Comparison of ENCODE assay signal across 22 mouse cellular contexts in genomic region chr5:51775502-51776145, GRCm38 (mm10).
DNase-seq lines count a peak whose midpoint lies in the region; ATAC-seq and TF ChIP-seq lines count a peak whose summit lies in the region.
"Had no signal": no experiment of that assay in that cellular context is flagged by ENCODE, and none has a peak within 500 bp of the region (broad histone marks: within the 10 kb centered on the region; RNA-seq: fewer than 3 reads in every experiment).

No protein-coding gene starts in this region.

- DNase-seq in layer of hippocampus, adult 11-12 months (ENCODE audit: low spot score) = peak; percentile 38
- DNase-seq in layer of hippocampus, adult 8-10 months (ENCODE audit: low spot score in 2 of 2) = no peak
- peak; percentile 11 for DNase-seq in lung, embryonic 14.5 days
- no peak for DNase-seq in lung, adult 2 months
- DNase-seq in G1E (ENCODE audit: low spot score) (no peak), R1 (ENCODE audit: low read depth, low spot score) (peak; percentile 3)
- no peak for DNase-seq in heart, adult 11 months
- DNase-seq: adrenal gland, postnatal 10 days; cerebellum, adult 11-12 months; cerebellum, adult 9-10 months; cerebellum, postnatal 25 days; gastrocnemius, adult 2 months; gastrocnemius, postnatal 36 days; heart, adult 18-20 months; heart, postnatal 10 days; heart, postnatal 4 days had no signal

- H3K9ac ChIP-seq in lung, embryonic 14.5 days = no peak overlapping the region
- H3K9ac ChIP-seq: embryonic facial prominence, embryonic 12.5 days; forebrain, embryonic 12.5 days; hindbrain, embryonic 13.5 days had no signal

- 82% methylated on average over 9 of the region's 9 CpGs for WGBS in lung, embryonic 14.5 days
- 83% methylated on average over 9 of the region's 9 CpGs for WGBS in lung, adult 2 months

- H3K9me3 ChIP-seq in lung, embryonic 14.5 days (ENCODE audit: low read depth, low read length) = no peaks in the 10 kb centered on the region
- peaks cover 20% of the 10 kb centered on the region for H3K9me3 ChIP-seq in G1E (replicated peaks)
- H3K9me3 ChIP-seq: embryonic facial prominence, embryonic 12.5 days; forebrain, embryonic 12.5 days; heart, embryonic 10.5 days; hindbrain, embryonic 13.5 days had no signal

- H3K4me3 ChIP-seq in lung, embryonic 14.5 days (ENCODE audit: low read depth, low read length) = no peak overlapping the region
- no peak overlapping the region for H3K4me3 ChIP-seq in lung, adult 2 months (replicated peaks; ENCODE audit: extremely low read depth, low read depth, low read length)
- peak overlapping the region; percentile 2; the same call in 1 of the 2 replicates for H3K4me3 ChIP-seq in G1E (ENCODE audit: low read depth, low read length)
- H3K4me3 ChIP-seq: embryonic facial prominence, embryonic 12.5 days; forebrain, embryonic 12.5 days; gastrocnemius, adult 2 months; heart, embryonic 10.5 days; hindbrain, embryonic 13.5 days had no signal

- no peak for TF ChIP-seq POLR2A in lung, adult 2 months (IDR thresholded peaks at IDR 0.05; ENCODE audit: borderline replicate concordance, extremely low read depth, low read depth, low read length)

- no peaks in the 10 kb centered on the region for H3K36me3 ChIP-seq in lung, embryonic 14.5 days (ENCODE audit: insufficient read depth)
- H3K36me3 ChIP-seq in G1E (replicated peaks) = no peaks in the 10 kb centered on the region
- H3K36me3 ChIP-seq: embryonic facial prominence, embryonic 12.5 days; forebrain, embryonic 12.5 days; heart, embryonic 10.5 days; hindbrain, embryonic 13.5 days had no signal

- ATAC-seq in lung, embryonic 14.5 days (ENCODE audit: insufficient read depth) = no peak; the same call in 1 of the 2 replicates
- peak; percentile 47 for ATAC-seq in G1E (ENCODE audit: extremely low read depth, insufficient number of reproducible peaks, low FRiP score, poor library complexity, severe bottlenecking)
- ATAC-seq: forebrain, embryonic 16.5 days had no signal

- TF ChIP-seq CTCF in lung, embryonic 14.5 days (IDR thresholded peaks at IDR 0.05; ENCODE audit: low read depth) = no peak
- TF ChIP-seq CTCF in lung, adult 2 months (IDR thresholded peaks at IDR 0.05; ENCODE audit: insufficient read depth, low read length) = no peak
- no peak for TF ChIP-seq CTCF in G1E (IDR thresholded peaks at IDR 0.05; ENCODE audit: low read depth, low read length)

- H3K4me1 ChIP-seq in lung, embryonic 14.5 days (ENCODE audit: insufficient read depth) = no peaks in the 10 kb centered on the region
- H3K4me1 ChIP-seq in lung, adult 2 months (ENCODE audit: control insufficient read depth, insufficient read depth, low read length) = no peaks in the 10 kb centered on the region
- no peaks in the 10 kb centered on the region for H3K4me1 ChIP-seq in G1E (ENCODE audit: insufficient read depth, low read depth, low read length)
- H3K4me1 ChIP-seq: embryonic facial prominence, embryonic 12.5 days; forebrain, embryonic 12.5 days; heart, embryonic 10.5 days; hindbrain, embryonic 13.5 days had no signal

- H3K27me3 ChIP-seq in lung, embryonic 14.5 days (ENCODE audit: insufficient read depth, low read length) = no peaks in the 10 kb centered on the region
- H3K27me3 ChIP-seq in G1E (ENCODE audit: insufficient read depth, low read length) = no peaks in the 10 kb centered on the region
- H3K27me3 ChIP-seq: CH12.LX; embryonic facial prominence, embryonic 12.5 days; forebrain, embryonic 12.5 days; hindbrain, embryonic 13.5 days had no signal

- H3K27ac ChIP-seq in lung, embryonic 14.5 days (ENCODE audit: low read depth) = no peak overlapping the region
- H3K27ac ChIP-seq: embryonic facial prominence, embryonic 12.5 days; forebrain, embryonic 12.5 days; gastrocnemius, adult 2 months; heart, embryonic 10.5 days; hindbrain, embryonic 13.5 days had no signal

- H3K4me2 ChIP-seq in lung, embryonic 14.5 days = no peak overlapping the region
- H3K4me2 ChIP-seq: embryonic facial prominence, embryonic 12.5 days; forebrain, embryonic 12.5 days; hindbrain, embryonic 13.5 days had no signal

Comparison
In these comparisons a context has a peak if more than half of its experiments do, and no peak if none do; other contexts are left out.
1. DNase-seq: peak in layer of hippocampus, adult 11-12 months (single experiment), lung, embryonic 14.5 days (single experiment) and R1 (single experiment); none in layer of hippocampus, adult 8-10 months (0 of 2), lung, adult 2 months (single experiment), G1E (single experiment) and heart, adult 11 months (single experiment).